In genomic region chr10:40164421-40165386, GRCm38 (mm10) we compare ENCODE assay signal across 7 mouse cellular contexts. TPM values are rescaled to one million over a fixed set of nuclear protein-coding genes. Genes with fewer than 3 reads are reported as not detected.
DNase-seq lines count a peak whose midpoint lies in the region; ATAC-seq and TF ChIP-seq lines count a peak whose summit lies in the region.

No protein-coding gene starts in this region.

- WGBS in forebrain, embryonic 11.5 days, result 89% methylated on average over 27 of the region's 27 CpGs

- no peaks in the 10 kb centered on the region for H3K4me1 ChIP-seq in forebrain, embryonic 11.5 days (replicated peaks; ENCODE audit: control insufficient read depth, insufficient read depth, low read length)

- no peaks in the 10 kb centered on the region for H3K27me3 ChIP-seq in forebrain, embryonic 11.5 days (ENCODE audit: control insufficient read depth, insufficient read depth, low read length)

- DNase-seq in A20 (ENCODE audit: low read depth, low spot score), result peak; percentile 78
- peak; percentile 25 to 33 for DNase-seq in frontal cortex, postnatal 14 days (ENCODE audit: low spot score in 2 of 2)
- DNase-seq in layer of hippocampus, adult 2 months (ENCODE audit: low spot score in 2 of 2), result peak; percentile 70 to 85
- DNase-seq in retina, embryonic 14.5 days (ENCODE audit: low spot score), result no peak
- no peak for DNase-seq in forebrain, embryonic 11.5 days (ENCODE audit: low spot score)

- H3K36me3 ChIP-seq in forebrain, embryonic 11.5 days (ENCODE audit: control insufficient read depth, insufficient read depth, low read length), result no peaks in the 10 kb centered on the region

- H3K4me3 ChIP-seq in layer of hippocampus, adult 2 months, result peak overlapping the region; percentile 23
- no peak overlapping the region for H3K4me3 ChIP-seq in forebrain, embryonic 11.5 days (ENCODE audit: low read depth, low read length)

- no peak overlapping the region for H3K9ac ChIP-seq in forebrain, embryonic 11.5 days (ENCODE audit: low read length)

- H3K9me3 ChIP-seq in forebrain, embryonic 11.5 days (ENCODE audit: control insufficient read depth, low read length), result no peaks in the 10 kb centered on the region

- TF ChIP-seq CTCF in layer of hippocampus, adult 2 months (conservative IDR thresholded peaks at IDR 0.05), result no peak

- H3K27ac ChIP-seq in layer of hippocampus, adult 2 months, result peak overlapping the region; percentile 73
- no peak overlapping the region for H3K27ac ChIP-seq in forebrain, embryonic 11.5 days (ENCODE audit: low read depth, low read length)

- no peak overlapping the region for H3K4me2 ChIP-seq in forebrain, embryonic 11.5 days (ENCODE audit: low read depth, low read length, severe bottlenecking)

- peak; percentile 73 for ATAC-seq in CD4-positive, CD25-positive, alpha-beta regulatory T cell, adult 4 months
- ATAC-seq in megakaryocyte progenitor cell, adult 5-6 weeks (replicated peaks; ENCODE audit: poor library complexity), result peak; percentile 82
- ATAC-seq in forebrain, embryonic 11.5 days (replicated peaks; ENCODE audit: low FRiP score), result no peak

RNA-seq across cellular contexts. Expression of gene Slc16a10, which starts 22.6 kb away (rescaled TPM):
- polyA plus RNA-seq in CD4-positive, CD25-positive, alpha-beta regulatory T cell, adult 4 months (2017; shearing (Covaris generic)), result 1 to 10 TPM; 2.5 to 3.0 TPM
- total RNA-seq in layer of hippocampus, adult 2 months (2021), result 1 to 10 TPM; 4.8 to 4.9 TPM
- total RNA-seq in megakaryocyte progenitor cell, adult 5-6 weeks (2015), result 39.2 and 40.8 TPM in 2 replicates
- 23.9 and 24.4 TPM in 2 replicates for total RNA-seq in megakaryocyte progenitor cell, adult 5-6 weeks (2017)
- 6.2 and 9.1 TPM in 2 replicates for polyA plus RNA-seq in forebrain, embryonic 11.5 days (2014; fragmentation: Nextera tagmentation; extraction: Ambion mirVana)

Comparison
In these comparisons a context has a peak if more than half of its experiments do, and no peak if none do; other contexts are left out.
1. DNase-seq: peak in A20 (single experiment), frontal cortex, postnatal 14 days (2 of 2) and layer of hippocampus, adult 2 months (2 of 2); none in retina, embryonic 14.5 days (single experiment) and forebrain, embryonic 11.5 days (single experiment).
2. RNA of gene Slc16a10, which starts 22.6 kb away (total RNA-seq): 23.9 to 40.8 TPM in megakaryocyte progenitor cell, adult 5-6 weeks; 4.8 to 4.9 TPM in layer of hippocampus, adult 2 months; every median in the first group is over 4 times any median in the second.